Mouse (Mus musculus) neural tube, embryonic 14.5 days (tissue): ENCODE data around the gene Mgat2. TPM values are rescaled to one million over a fixed set of nuclear protein-coding genes. Genes with fewer than 3 reads are reported as not detected.

ENCODE experiments used
- ATAC-seq: fragments of 200-750 bp; cut with Nextera tagmentation; 2 replicates; pipeline ENCODE4 v1.8.0; 2017; ENCODE audit warnings: low read depth, mild to moderate bottlenecking, moderate TSS enrichment, moderate library complexity
- H3K27ac ChIP-seq: fragments of 300-500 bp; sonication (generic); 2 replicates; pipeline ENCODE4 v1.5.1; 2014; ENCODE audit warnings: low read depth, mild to moderate bottlenecking, control low read depth, low read length, moderate library complexity, mixed read lengths
- H3K27me3 ChIP-seq: fragments of 300-500 bp; sonication (generic); 2 replicates; pipeline ENCODE4 v1.6.1; 2014; ENCODE audit warnings: low read length; ENCODE audit not compliant: control insufficient read depth, insufficient read depth
- H3K36me3 ChIP-seq: fragments of 300-500 bp; sonication (generic); 2 replicates; pipeline ENCODE4 v1.6.1; 2014; ENCODE audit warnings: low read length, mixed read lengths; ENCODE audit not compliant: control insufficient read depth, insufficient read depth
- H3K4me1 ChIP-seq: fragments of 300-500 bp; sonication (generic); 2 replicates; pipeline ENCODE4 v1.6.1; 2014; ENCODE audit warnings: low read length; ENCODE audit not compliant: control insufficient read depth, insufficient read depth
- H3K4me2 ChIP-seq: fragments of 300-500 bp; sonication (generic); 2 replicates; pipeline ENCODE4 v1.6.1; 2014; ENCODE audit warnings: mild to moderate bottlenecking, low read depth, low read length, control low read depth
- H3K4me3 ChIP-seq: fragments of 300-500 bp; sonication (generic); 2 replicates; pipeline ENCODE4 v1.5.1; 2014; ENCODE audit warnings: low read depth, low read length, control low read depth, mixed read lengths
- H3K9ac ChIP-seq: fragments of 300-500 bp; sonication (generic); replicated peaks from 2 replicates; pipeline ENCODE4 v1.6.1; 2014; ENCODE audit warnings: low read depth, mild to moderate bottlenecking, control low read depth, low read length, mixed read lengths
- H3K9me3 ChIP-seq: fragments of 300-500 bp; sonication (generic); 2 replicates; pipeline ENCODE4 v1.6.1; 2016; ENCODE audit warnings: low read length; ENCODE audit not compliant: control insufficient read depth
- WGBS: fragments of 180-500 bp; shearing (Covaris S2); extraction: QIAGEN DNeasy Blood & Tissue Kit; methylation state at CpG from one replicate; pipeline ENCODE4 v1.1.7; 2014; 5-methylcytosine and 5-hydroxymethylcytosine counted together
- polyA plus RNA-seq: library from polyadenylated mRNA; unstranded; fragments of >200 nt; fragmentation: Nextera tagmentation; extraction: Ambion mirVana; gene quantifications from 2 replicates; pipeline ENCODE4 v1.2.1, GENCODE M21; 2014

Gene Mgat2
- polyA plus RNA-seq, 1 experiment from 2014 or later: 36.8 TPM

DNA sequence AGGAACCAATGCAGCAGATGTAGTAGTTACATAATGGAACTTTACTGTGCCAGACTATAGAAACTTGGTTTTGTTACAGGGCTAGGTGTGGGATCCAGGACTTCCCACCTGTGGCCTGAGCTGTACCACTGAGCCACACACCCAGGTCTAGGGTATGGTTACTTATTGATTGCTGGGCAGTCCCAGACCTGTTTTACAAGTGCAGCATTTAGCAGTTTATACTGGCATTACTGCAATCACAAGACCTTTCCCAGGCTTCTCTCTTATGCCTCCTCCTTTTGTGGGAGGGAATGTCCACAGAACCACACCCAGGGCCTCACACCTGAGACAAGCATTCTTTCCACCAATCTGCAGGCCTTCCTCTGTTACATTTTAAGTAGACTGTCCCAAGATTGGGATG is 15.0 kb downstream of the Mgat2 start:
- no peak for ATAC-seq
- no peak overlapping the region for H3K4me3 ChIP-seq
- H3K36me3 ChIP-seq: no peaks in the 10 kb centered on the region; the same call in 1 of the 2 replicates
- no peaks in the 10 kb centered on the region for H3K9me3 ChIP-seq
- peaks cover 19% of the 10 kb centered on the region; the same call in 1 of the 2 replicates for H3K4me1 ChIP-seq
- H3K27me3 ChIP-seq: no peaks in the 10 kb centered on the region
- no peak overlapping the region for H3K9ac ChIP-seq
- no peak overlapping the region for H3K4me2 ChIP-seq
- no peak overlapping the region for H3K27ac ChIP-seq

GRCm38 (mm10) chr12:69204052-69204833 is 20.3 kb downstream of the Mgat2 start, which contains the start of gene Gm49384:
Gm49384 (minus strand) TSS chr12:69204267.
- H3K27me3 ChIP-seq: no peaks in the 10 kb centered on the region
- no peak within 1 kb of the TSS for H3K9ac ChIP-seq
- no peaks in the 10 kb centered on the region; the same call in 1 of the 2 replicates for H3K36me3 ChIP-seq
- ATAC-seq: no peak
- WGBS: 58% methylated on average over 16 of the region's 16 CpGs
- no peak within 1 kb of the TSS for H3K4me2 ChIP-seq
- H3K4me1 ChIP-seq: no peaks in the 10 kb centered on the region
- H3K9me3 ChIP-seq: no peaks in the 10 kb centered on the region
- H3K4me3 ChIP-seq: no peak within 1 kb of the TSS
- no peak within 1 kb of the TSS for H3K27ac ChIP-seq

DNA sequence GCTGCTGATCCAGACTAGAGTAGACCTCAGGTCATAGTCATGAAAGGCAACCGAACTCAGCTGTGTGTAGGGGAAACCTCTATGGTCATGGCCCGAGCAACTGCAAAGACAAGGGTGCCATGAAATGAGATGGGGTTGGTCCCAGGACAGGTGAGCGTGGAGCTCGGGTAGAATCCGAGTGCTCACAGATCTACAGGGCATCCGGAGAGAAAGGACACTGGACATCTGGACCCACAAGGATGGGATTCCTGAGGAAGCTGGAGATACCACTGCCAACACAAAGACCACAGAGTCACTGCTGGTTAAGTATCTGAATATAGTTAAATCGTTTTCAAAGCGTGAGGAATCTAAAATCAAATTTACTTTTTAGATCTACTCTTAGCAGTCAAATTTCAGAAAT is 23.4 kb downstream of the Mgat2 start:
- Histone ChIP-seq H3K36me3 (no peaks in the 10 kb centered on the region), H3K9me3 (no peaks in the 10 kb centered on the region), H3K4me2 (no peak overlapping the region), H3K27me3 (no peaks in the 10 kb centered on the region), H3K4me1 (no peaks in the 10 kb centered on the region), H3K4me3 (no peak overlapping the region), H3K27ac (no peak overlapping the region), H3K9ac (no peak overlapping the region)
- no peak for ATAC-seq
- 94% methylated on average over 8 of the region's 8 CpGs for WGBS

DNA sequence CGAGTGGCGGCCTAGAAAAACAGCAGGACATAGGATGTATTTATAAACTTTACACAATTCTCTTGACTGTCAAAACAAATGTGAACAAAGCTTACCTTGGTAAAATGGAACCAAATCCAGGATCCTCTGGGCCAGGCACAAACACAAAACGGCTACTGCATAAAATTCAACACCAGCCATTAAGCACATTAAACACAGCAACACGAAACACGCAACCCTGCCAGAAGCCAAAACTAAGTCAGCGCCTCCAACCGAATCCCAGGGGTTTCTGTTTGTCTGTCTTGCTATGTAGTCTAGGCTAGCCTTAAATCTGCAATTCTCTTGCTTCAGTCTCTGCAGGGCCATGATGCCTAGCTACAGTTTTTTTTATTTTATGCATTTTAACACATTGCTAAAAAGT is 24.0 kb downstream of the Mgat2 start:
- H3K36me3 ChIP-seq: no peaks in the 10 kb centered on the region
- no peak overlapping the region for H3K27ac ChIP-seq
- ATAC-seq: no peak
- no peaks in the 10 kb centered on the region for H3K4me1 ChIP-seq
- no peak overlapping the region for H3K4me2 ChIP-seq
- H3K9ac ChIP-seq: no peak overlapping the region
- H3K4me3 ChIP-seq: no peak overlapping the region
- 95% methylated on average over 7 of the region's 7 CpGs for WGBS
- H3K27me3 ChIP-seq: no peaks in the 10 kb centered on the region
- no peaks in the 10 kb centered on the region for H3K9me3 ChIP-seq

DNA sequence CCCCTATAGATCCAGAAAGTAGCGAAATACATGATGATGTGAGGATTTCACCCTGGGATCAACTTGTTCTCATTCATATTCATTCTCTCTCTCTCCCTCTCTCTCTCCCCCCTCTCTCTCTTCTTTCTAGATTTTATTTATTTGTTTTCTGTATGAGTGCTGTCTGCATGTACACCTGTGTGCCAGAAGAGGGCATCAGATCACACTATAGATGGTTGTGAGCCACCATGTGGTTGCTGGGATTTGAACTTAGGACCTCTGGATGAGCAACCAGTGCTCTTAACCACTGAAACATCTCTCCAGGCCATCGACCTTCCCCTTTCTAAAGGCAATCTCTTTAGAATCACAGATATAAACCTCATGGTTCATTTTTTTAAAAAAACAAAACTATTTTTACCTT is 24.6 kb downstream of the Mgat2 start:
- no peak overlapping the region for H3K4me2 ChIP-seq
- H3K36me3 ChIP-seq: no peaks in the 10 kb centered on the region
- no peaks in the 10 kb centered on the region for H3K27me3 ChIP-seq
- no peaks in the 10 kb centered on the region for H3K4me1 ChIP-seq
- no peak overlapping the region for H3K9ac ChIP-seq
- H3K27ac ChIP-seq: no peak overlapping the region
- no peak overlapping the region for H3K4me3 ChIP-seq
- ATAC-seq: no peak
- 89% methylated on average over 2 of the region's 2 CpGs for WGBS
- H3K9me3 ChIP-seq: no peaks in the 10 kb centered on the region

GRCm38 (mm10) chr12:69210056-69210979 is 26.4 kb downstream of the Mgat2 start:
- H3K9me3 ChIP-seq: no peaks in the 10 kb centered on the region
- H3K27ac ChIP-seq: no peak overlapping the region
- ATAC-seq: no peak; the same call in 1 of the 2 replicates
- 90% methylated on average over 18 of the region's 18 CpGs for WGBS
- H3K9ac ChIP-seq: no peak overlapping the region
- H3K4me3 ChIP-seq: no peak overlapping the region
- no peak overlapping the region for H3K4me2 ChIP-seq
- H3K27me3 ChIP-seq: no peaks in the 10 kb centered on the region
- H3K4me1 ChIP-seq: no peaks in the 10 kb centered on the region
- H3K36me3 ChIP-seq: no peaks in the 10 kb centered on the region

DNA sequence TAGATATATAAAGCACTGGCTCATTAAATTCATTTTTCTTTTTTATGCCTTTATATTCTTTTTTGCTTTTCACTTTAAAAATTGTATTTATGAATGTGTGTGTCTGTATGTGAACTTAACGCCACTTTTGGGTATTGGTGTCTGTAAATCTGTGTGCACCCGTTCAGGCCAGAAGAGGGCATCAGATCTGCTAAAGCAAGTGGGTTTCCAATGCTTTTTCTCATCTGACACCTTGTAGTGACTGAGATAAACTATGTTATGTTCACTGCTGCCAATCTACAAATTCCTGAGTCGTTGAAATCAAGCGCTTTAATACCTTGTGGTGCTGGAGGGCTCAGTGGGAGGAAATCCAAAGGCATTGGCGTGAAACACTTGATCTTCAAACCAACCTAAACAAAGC is 27.1 kb downstream of the Mgat2 start:
- Histone ChIP-seq H3K36me3 (no peaks in the 10 kb centered on the region), H3K4me3 (no peak overlapping the region), H3K4me1 (no peaks in the 10 kb centered on the region), H3K27me3 (no peaks in the 10 kb centered on the region), H3K27ac (no peak overlapping the region), H3K4me2 (no peak overlapping the region), H3K9ac (no peak overlapping the region), H3K9me3 (no peaks in the 10 kb centered on the region)
- no peak for ATAC-seq
- WGBS: 83% methylated on average over 5 of the region's 5 CpGs

GRCm38 (mm10) chr12:69213186-69213777 is 29.3 kb downstream of the Mgat2 start:
- Histone ChIP-seq H3K27ac (no peak overlapping the region), H3K4me1 (no peaks in the 10 kb centered on the region), H3K27me3 (no peaks in the 10 kb centered on the region), H3K4me3 (no peak overlapping the region), H3K4me2 (no peak overlapping the region), H3K9me3 (no peaks in the 10 kb centered on the region), H3K9ac (no peak overlapping the region), H3K36me3 (no peaks in the 10 kb centered on the region)
- no peak for ATAC-seq
- WGBS: 94% methylated on average over 13 of the region's 13 CpGs
